Mouse (Mus musculus) liver, embryonic 14.5 days (tissue): ENCODE measurements at regions not wholly inside any gene's neighbourhood (a gene's known extent, or its start where the extent isn't known, plus 50 kb on each side); places are given as distances from the start of the nearest gene placed in this dataset.

Experiments
- CTCF ChIP-seq: IDR thresholded peaks from 2 replicates; pipeline ENCODE4 v1.5.1; 2016; ENCODE audit warnings: antibody characterized with exemption, low read depth, control low read depth
- EP300 ChIP-seq: IDR thresholded peaks from 2 replicates; pipeline ENCODE4 v1.6.1; 2016; ENCODE audit warnings: antibody characterized with exemption, low read depth

GRCm38 (mm10) chr2:75608482-75608881 lies 50.6 kb upstream of the Hnrnpa3 start:
- TF ChIP-seq EP300 (no peak), CTCF (no peak)
